Mouse (Mus musculus) forebrain, postnatal 0 days (tissue): ENCODE results near the gene Hmg20a. TPM values are rescaled to one million over a fixed set of nuclear protein-coding genes. Genes with fewer than 3 reads are reported as not detected.

Experiments used
- ATAC-seq: fragments of 200-750 bp; cut with Nextera tagmentation; 2 replicates; pipeline ENCODE4 v1.8.0; 2017; ENCODE audit warnings: mild to moderate bottlenecking, moderate library complexity
- DNase-seq: peaks from one replicate; pipeline ENCODE4 v3.0.0-alpha.2; 2015
- H3K27ac ChIP-seq: fragments of 300-500 bp; sonication (generic); 2 replicates; pipeline ENCODE4 v1.5.1; 2014; ENCODE audit warnings: low read depth, mild to moderate bottlenecking, antibody characterized with exemption, low read length, moderate library complexity, mixed read lengths
- H3K27me3 ChIP-seq: fragments of 300-500 bp; sonication (generic); 2 replicates; pipeline ENCODE4 v1.6.1; 2014; ENCODE audit warnings: mild to moderate bottlenecking, low read length, mixed read lengths; ENCODE audit not compliant: insufficient read depth
- H3K36me3 ChIP-seq: fragments of 300-500 bp; sonication (generic); 2 replicates; pipeline ENCODE4 v1.6.1; 2014; ENCODE audit warnings: mild to moderate bottlenecking, moderate library complexity; ENCODE audit not compliant: insufficient read depth
- H3K4me1 ChIP-seq: fragments of 300-500 bp; sonication (generic); 2 replicates; pipeline ENCODE4 v1.6.1; 2014; ENCODE audit warnings: antibody characterized with exemption; ENCODE audit not compliant: insufficient read depth
- H3K4me2 ChIP-seq: fragments of 300-500 bp; sonication (generic); 2 replicates; pipeline ENCODE4 v1.6.1; 2014; ENCODE audit warnings: low read depth, mild to moderate bottlenecking, moderate library complexity
- H3K4me3 ChIP-seq: fragments of 300-500 bp; sonication (generic); 2 replicates; pipeline ENCODE4 v1.5.1; 2014; ENCODE audit warnings: low read depth, low read length, mixed read lengths
- H3K9ac ChIP-seq: fragments of 300-500 bp; sonication (generic); 2 replicates; pipeline ENCODE4 v1.6.1; 2014; ENCODE audit warnings: mild to moderate bottlenecking
- H3K9me3 ChIP-seq: fragments of 300-500 bp; sonication (generic); 2 replicates; pipeline ENCODE4 v1.6.1; 2016; ENCODE audit warnings: low read length
- CTCF ChIP-seq: sonication (generic); IDR thresholded peaks from 2 replicates; pipeline ENCODE4 v1.5.1; 2016; ENCODE audit warnings: antibody characterized with exemption, control low read depth, low read depth
- WGBS: fragments of 180-500 bp; shearing (Covaris S2); extraction: QIAGEN DNeasy Blood & Tissue Kit; methylation state at CpG from one replicate; pipeline ENCODE4 v1.1.7; 2014; 5-methylcytosine and 5-hydroxymethylcytosine counted together
- polyA plus RNA-seq: library from polyadenylated mRNA; unstranded; fragments of >200 nt; fragmentation: Nextera tagmentation; extraction: Ambion mirVana; gene quantifications from 2 replicates; pipeline ENCODE4 v1.2.1, GENCODE M21; 2015
- total RNA-seq: library from RNA; depleted of rRNA; stranded (reverse); fragments of >200 nt; gene quantifications from 2 replicates; pipeline ENCODE4 v1.2.3, GENCODE M21; 2014; rRNA removed

Hmg20a gene
- total and polyA plus RNA-seq, 2 experiments from 2014 or later, result 64.7 to 74.1 TPM

GRCm38 (mm10) chr9:56544687-56545475 lies 126.5 kb downstream of the Hmg20a start:
- no peaks in the 10 kb centered on the region for H3K36me3 ChIP-seq
- WGBS, result 68% methylated on average over 6 of the region's 6 CpGs
- DNase-seq (no peak), ATAC-seq (no peak)
- H3K4me1 ChIP-seq, result no peaks in the 10 kb centered on the region
- H3K4me3 ChIP-seq, result no peak overlapping the region
- no peaks in the 10 kb centered on the region for H3K27me3 ChIP-seq
- H3K27ac ChIP-seq, result no peak overlapping the region
- no peak overlapping the region for H3K9ac ChIP-seq
- no peak for TF ChIP-seq CTCF
- H3K4me2 ChIP-seq, result no peak overlapping the region
- H3K9me3 ChIP-seq, result no peaks in the 10 kb centered on the region

Other genes starting within 250 kb of the Hmg20a start
- 7.7 TPM in 2 replicates for gene Peak1, start 542 bp upstream of the Hmg20a start, total RNA-seq
- gene Peak1, start 542 bp upstream of the Hmg20a start, polyA plus RNA-seq, result 2.6 and 4.1 TPM in 2 replicates